19 mouse cellular contexts compared by ENCODE assay signal in the genomic region with DNA sequence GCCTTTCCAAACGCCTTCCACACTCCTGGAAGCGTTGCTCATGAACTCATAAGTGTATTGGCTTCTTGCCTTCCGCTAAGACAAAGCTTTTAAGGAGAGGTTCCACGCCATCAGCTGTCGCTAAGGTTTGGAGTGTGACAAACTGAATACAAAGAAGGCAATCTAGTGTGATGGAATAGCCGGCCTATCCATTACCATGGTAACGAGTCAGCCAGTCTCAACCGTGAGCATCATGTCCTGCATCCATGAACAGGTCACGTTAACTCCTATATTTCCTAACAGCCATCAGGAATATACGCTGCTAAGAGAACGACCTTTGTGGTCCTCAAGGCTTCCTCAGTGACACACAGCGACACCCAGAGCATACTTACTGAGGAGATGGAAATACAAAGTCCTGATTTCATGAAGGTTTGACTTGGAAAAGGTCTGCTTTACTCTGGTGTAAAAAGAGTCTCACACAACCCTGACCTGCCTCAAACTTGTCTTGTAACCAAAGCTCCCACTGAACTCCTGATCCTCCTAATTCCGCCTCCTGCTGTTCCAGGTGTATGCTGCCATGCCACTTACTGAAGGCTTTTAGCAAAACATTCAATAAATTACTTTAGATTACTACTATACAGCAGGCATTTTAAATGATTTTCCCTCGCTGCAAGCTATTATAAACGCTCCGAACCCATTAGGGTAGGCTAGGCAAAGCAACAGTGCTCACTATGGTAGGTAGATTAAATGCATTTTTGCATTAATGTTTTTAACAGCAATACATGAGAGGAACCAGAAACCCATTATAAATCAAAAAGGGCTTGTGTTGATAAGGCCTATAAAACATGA.
A peak's percentile ranks its signal among the peaks of the same experiment; 100 is the strongest.
DNase-seq lines count a peak whose midpoint lies in the region; ATAC-seq lines count a peak whose summit lies in the region.
"Had no signal": no experiment of that assay in that cellular context is flagged by ENCODE, and none has a peak within 500 bp of the region (broad histone marks: within the 10 kb centered on the region; RNA-seq: fewer than 3 reads in every experiment).

No protein-coding gene starts in this region.

- H3K27ac ChIP-seq in forebrain, embryonic 13.5 days = peak overlapping the region; percentile 51
- peak overlapping the region; percentile 71 for H3K27ac ChIP-seq in hindbrain, embryonic 15.5 days (replicated peaks)
- H3K27ac ChIP-seq in midbrain, embryonic 14.5 days (replicated peaks; ENCODE audit: low read depth, low read length) = peak overlapping the region; percentile 87
- H3K27ac ChIP-seq: heart, embryonic 10.5 days; liver, embryonic 15.5 days had no signal

- 50% methylated on average over 16 of the region's 16 CpGs for WGBS in forebrain, embryonic 13.5 days
- 30% methylated on average over 16 of the region's 16 CpGs for WGBS in hindbrain, embryonic 15.5 days
- WGBS in midbrain, embryonic 14.5 days = 39% methylated on average over 16 of the region's 16 CpGs

- peak; percentile 43 for DNase-seq in brain, adult 2 months (ENCODE audit: low read depth, low spot score)
- peak; percentile 79 for DNase-seq in midbrain, embryonic 14.5 days
- no peak for DNase-seq in lung, postnatal 36 days
- DNase-seq in adrenal gland, postnatal 25 days = no peak
- DNase-seq in adrenal gland, postnatal 4 days (ENCODE audit: low spot score in 2 of 2) = no peak
- no peak for DNase-seq in kidney, postnatal 10 days
- DNase-seq: cerebellum, adult 9-10 months; heart, postnatal 36 days; kidney, adult 11 months; kidney, postnatal 4 days; layer of hippocampus, postnatal 36 days; left cerebral cortex, postnatal 4 days; lung, postnatal 14 days; thymus, adult 2 months had no signal

- ATAC-seq in forebrain, embryonic 13.5 days = peak; percentile 86
- peak; percentile 91 for ATAC-seq in hindbrain, embryonic 15.5 days (ENCODE audit: low FRiP score, low read depth)
- peak; percentile 86 for ATAC-seq in midbrain, embryonic 14.5 days (ENCODE audit: low FRiP score, low TSS enrichment)

- no peak overlapping the region for H3K4me3 ChIP-seq in forebrain, embryonic 13.5 days
- H3K4me3 ChIP-seq in hindbrain, embryonic 15.5 days = no peak overlapping the region
- H3K4me3 ChIP-seq in midbrain, embryonic 14.5 days (replicated peaks; ENCODE audit: low read depth, low read length) = no peak overlapping the region
- H3K4me3 ChIP-seq: heart, embryonic 10.5 days; liver, embryonic 15.5 days had no signal

- H3K9me3 ChIP-seq in forebrain, embryonic 13.5 days (replicated peaks) = no peaks in the 10 kb centered on the region
- H3K9me3 ChIP-seq in hindbrain, embryonic 15.5 days = no peaks in the 10 kb centered on the region
- no peaks in the 10 kb centered on the region for H3K9me3 ChIP-seq in midbrain, embryonic 14.5 days (ENCODE audit: control insufficient read depth, low read length)
- H3K9me3 ChIP-seq: G1E; liver, embryonic 15.5 days had no signal

- peak overlapping the region; percentile 6; the same call in 1 of the 2 replicates for H3K4me2 ChIP-seq in forebrain, embryonic 13.5 days
- H3K4me2 ChIP-seq in hindbrain, embryonic 15.5 days = no peak overlapping the region
- peak overlapping the region; percentile 23 for H3K4me2 ChIP-seq in midbrain, embryonic 14.5 days (ENCODE audit: low read length)
- H3K4me2 ChIP-seq: liver, embryonic 15.5 days had no signal

- H3K27me3 ChIP-seq in forebrain, embryonic 13.5 days = no peaks in the 10 kb centered on the region
- no peaks in the 10 kb centered on the region for H3K27me3 ChIP-seq in hindbrain, embryonic 15.5 days
- no peaks in the 10 kb centered on the region for H3K27me3 ChIP-seq in midbrain, embryonic 14.5 days (ENCODE audit: control insufficient read depth, insufficient read depth, low read length)
- H3K27me3 ChIP-seq: liver, embryonic 15.5 days had no signal

- H3K9ac ChIP-seq in forebrain, embryonic 13.5 days = no peak overlapping the region
- H3K9ac ChIP-seq in hindbrain, embryonic 15.5 days = no peak overlapping the region
- H3K9ac ChIP-seq in midbrain, embryonic 14.5 days (replicated peaks; ENCODE audit: low read length) = no peak overlapping the region
- H3K9ac ChIP-seq: liver, embryonic 15.5 days had no signal

- peaks cover 13% of the 10 kb centered on the region for H3K4me1 ChIP-seq in forebrain, embryonic 13.5 days
- peaks cover 22% of the 10 kb centered on the region for H3K4me1 ChIP-seq in hindbrain, embryonic 15.5 days (replicated peaks)
- peaks cover 18% of the 10 kb centered on the region for H3K4me1 ChIP-seq in midbrain, embryonic 14.5 days (ENCODE audit: control insufficient read depth, insufficient read depth, low read length)

- H3K36me3 ChIP-seq in forebrain, embryonic 13.5 days (ENCODE audit: poor library complexity, severe bottlenecking) = peaks cover 14% of the 10 kb centered on the region
- H3K36me3 ChIP-seq in hindbrain, embryonic 15.5 days = peaks cover 24% of the 10 kb centered on the region
- peaks cover 7% of the 10 kb centered on the region; the same call in 1 of the 2 replicates for H3K36me3 ChIP-seq in midbrain, embryonic 14.5 days (ENCODE audit: control insufficient read depth, insufficient read depth, low read length)
- H3K36me3 ChIP-seq: G1E had no signal

Comparison
In these comparisons a context has a peak if more than half of its experiments do, and no peak if none do; other contexts are left out.
1. DNase-seq: peak in brain, adult 2 months (single experiment) and midbrain, embryonic 14.5 days (single experiment); none in lung, postnatal 36 days (single experiment), adrenal gland, postnatal 25 days (single experiment), adrenal gland, postnatal 4 days (0 of 2) and kidney, postnatal 10 days (single experiment).
2. Peak in every context shown above with its lines, with median percentiles within 50 percentile points of each other: ATAC-seq and H3K27ac ChIP-seq.